Mouse (Mus musculus) limb, embryonic 10.5 days (tissue): ENCODE data around the gene Gm4181. TPM values are rescaled to one million over a fixed set of nuclear protein-coding genes. Genes with fewer than 3 reads are reported as not detected.
"Not testable (repeated sequence)": the region's sequence is repeated elsewhere in the genome, so short reads cannot be mapped to it uniquely, and the experiment has no call there.

ENCODE experiments used
- DNase-seq: peaks from one replicate; pipeline ENCODE4 v3.0.0-alpha.2; 2017; ENCODE audit warnings: low spot score
- H3K27ac ChIP-seq: fragments of 300-500 bp; sonication (generic); 2 replicates; pipeline ENCODE4 v1.5.1; 2016; ENCODE audit warnings: mild to moderate bottlenecking
- H3K27me3 ChIP-seq: fragments of 300-500 bp; sonication (generic); 2 replicates; pipeline ENCODE4 v1.6.1; 2016; ENCODE audit warnings: low read depth, mild to moderate bottlenecking; ENCODE audit not compliant: poor library complexity, severe bottlenecking
- H3K36me3 ChIP-seq: fragments of 300-500 bp; sonication (generic); 2 replicates; pipeline ENCODE4 v1.6.1; 2016; ENCODE audit warnings: mild to moderate bottlenecking, moderate library complexity
- H3K4me1 ChIP-seq: fragments of 300-500 bp; sonication (generic); 2 replicates; pipeline ENCODE4 v1.6.1; 2016
- H3K4me3 ChIP-seq: fragments of 300-500 bp; sonication (generic); 2 replicates; pipeline ENCODE4 v1.5.1; 2016; ENCODE audit warnings: mild to moderate bottlenecking, moderate library complexity
- H3K9me3 ChIP-seq: fragments of 300-500 bp; sonication (generic); replicated peaks from 2 replicates; pipeline ENCODE4 v1.6.1; 2016; ENCODE audit warnings: mild to moderate bottlenecking
- WGBS: fragments of 180-500 bp; shearing (Covaris S2); methylation state at CpG from one replicate; pipeline ENCODE4 v1.1.7; 2016; 5-methylcytosine and 5-hydroxymethylcytosine counted together
- polyA plus RNA-seq: library from polyadenylated mRNA; unstranded; fragments of >200 nt; fragmentation: Nextera tagmentation; extraction: Ambion mirVana; gene quantifications from 2 replicates; pipeline ENCODE4 v1.2.1, GENCODE M21; 2016

Gm4181 gene
- polyA plus RNA-seq = not detected in 2 replicates

GRCm38 (mm10) chr14:51635566-51635965 lies at the start of gene Gm4181:
Gene Gm4181, minus strand, starts transcription at chr14:51635666.
- not testable (repeated sequence) for H3K27ac ChIP-seq, H3K4me3 ChIP-seq, H3K36me3 ChIP-seq, DNase-seq, H3K27me3 ChIP-seq, H3K9me3 ChIP-seq, H3K4me1 ChIP-seq
- 100% methylated on average over 1 of the region's 1 CpGs for WGBS

- no peak overlapping the region for H3K4me3 ChIP-seq
- H3K4me1 ChIP-seq = no peaks in the 10 kb centered on the region
- no peaks in the 10 kb centered on the region for H3K27me3 ChIP-seq
- WGBS = 91% methylated on average over 5 of the region's 5 CpGs
- H3K27ac ChIP-seq = no peak overlapping the region
- no peak for DNase-seq
- no peaks in the 10 kb centered on the region for H3K9me3 ChIP-seq
- H3K36me3 ChIP-seq = no peaks in the 10 kb centered on the region
Measured at GRCm38 (mm10) chr14:51677269-51677668, 41.8 kb upstream of the Gm4181 start.

DNA sequence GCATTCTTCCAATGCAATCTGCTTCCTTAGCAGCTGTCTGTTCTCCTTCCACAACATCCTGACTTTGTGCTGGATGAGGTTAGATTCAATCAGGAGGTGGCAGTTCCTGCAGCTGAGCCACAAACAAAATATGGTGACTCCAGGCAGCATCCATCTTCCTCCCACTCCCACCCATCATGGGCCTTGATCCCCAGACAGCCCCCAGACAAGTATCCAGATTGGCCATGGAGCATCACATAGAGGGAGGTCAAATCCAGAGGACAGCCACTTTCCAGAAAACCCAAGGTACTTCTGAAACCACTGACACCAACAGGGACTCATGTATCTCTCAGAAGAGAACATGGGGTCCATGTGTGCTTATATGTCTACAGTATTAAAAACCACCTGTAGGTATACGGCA lies 3.0 kb downstream of the Gm4181 start:
- not testable (repeated sequence) for H3K27me3 ChIP-seq, H3K36me3 ChIP-seq, H3K9me3 ChIP-seq, H3K4me1 ChIP-seq, H3K27ac ChIP-seq, DNase-seq, H3K4me3 ChIP-seq
- 81% methylated on average over 1 of the region's 1 CpGs for WGBS

DNA sequence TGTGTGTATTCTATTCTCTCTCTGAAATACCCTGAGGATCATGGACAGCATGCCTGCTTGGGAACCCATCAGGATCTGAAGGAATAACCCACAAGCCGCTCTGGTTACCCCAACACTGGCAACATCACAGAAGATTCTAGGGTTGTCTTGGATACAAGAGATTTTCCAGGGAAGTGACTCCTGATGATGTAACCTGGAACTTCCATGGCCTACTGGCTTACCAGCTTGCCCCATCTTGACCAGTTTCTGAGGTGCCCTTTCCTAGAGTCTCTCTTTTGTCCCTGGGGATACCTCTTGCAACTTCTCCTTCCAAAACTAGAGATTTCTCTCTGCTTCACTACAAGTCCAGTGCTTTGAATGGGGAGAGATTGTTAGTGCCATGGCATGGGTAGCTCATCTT lies 24.3 kb downstream of the Gm4181 start, which contains the start of gene Gm17078:
Gene Gm17078, minus strand, starts transcription at position 101 of the 400 bp plus-strand sequence.
- no peak within 1 kb of the TSS for H3K27ac ChIP-seq
- no peaks in the 10 kb centered on the region for H3K36me3 ChIP-seq
- H3K9me3 ChIP-seq = no peaks in the 10 kb centered on the region
- WGBS = 92% methylated on average over 1 of the region's 1 CpGs
- H3K4me1 ChIP-seq = no peaks in the 10 kb centered on the region
- no peak for DNase-seq
- H3K4me3 ChIP-seq = no peak within 1 kb of the TSS
- no peaks in the 10 kb centered on the region for H3K27me3 ChIP-seq

DNA sequence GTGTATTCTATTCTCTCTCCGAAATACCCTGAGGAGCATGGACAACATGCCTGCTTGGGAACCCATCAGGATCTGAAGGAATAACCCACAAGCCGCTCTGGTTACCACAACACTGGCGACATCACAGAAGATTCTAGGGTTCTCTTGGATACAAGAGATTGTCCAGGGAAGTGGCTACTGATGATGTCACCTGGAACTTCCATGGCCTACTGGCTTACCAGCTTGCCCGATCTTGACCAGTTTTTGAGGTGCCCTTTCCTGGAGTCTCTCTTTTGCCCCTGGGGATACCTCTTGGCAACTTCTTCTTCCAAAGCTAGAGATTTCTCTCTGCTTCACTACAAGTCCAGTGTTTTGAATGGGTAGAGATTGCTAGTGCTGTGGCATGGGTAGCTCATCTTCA lies 43.4 kb downstream of the Gm4181 start, which contains the start of gene Gm17174:
Gene Gm17174, minus strand, starts transcription at position 101 of the 400 bp plus-strand sequence.
- not testable (repeated sequence) for DNase-seq, H3K4me3 ChIP-seq, H3K36me3 ChIP-seq, H3K27ac ChIP-seq, H3K27me3 ChIP-seq, H3K9me3 ChIP-seq, H3K4me1 ChIP-seq
- WGBS = 92% methylated on average over 4 of the region's 4 CpGs

Other genes starting within 250 kb of the Gm4181 start
- gene Vmn2r88, start 224.8 kb downstream of the Gm4181 start, polyA plus RNA-seq = not detected in 2 replicates
- not detected in 2 replicates for gene Vmn2r89, start 183.8 kb downstream of the Gm4181 start, polyA plus RNA-seq
- 0.09 TPM in 1 of 2 replicates, not detected in the other for gene Gm5622, start 82.9 kb downstream of the Gm4181 start, polyA plus RNA-seq
- not detected in 2 replicates for gene Gm17175, start 61.6 kb downstream of the Gm4181 start, polyA plus RNA-seq
- gene Gm17174, start 43.5 kb downstream of the Gm4181 start, polyA plus RNA-seq = not detected in 2 replicates
- gene Gm17078, start 24.4 kb downstream of the Gm4181 start, polyA plus RNA-seq = not detected in 2 replicates
- gene Gm17079, start 59.8 kb upstream of the Gm4181 start, polyA plus RNA-seq = not detected in 2 replicates
- gene Gm5800, start 81.5 kb upstream of the Gm4181 start, polyA plus RNA-seq = not detected in 2 replicates
- not detected in 2 replicates for gene Ang4, start 137.9 kb upstream of the Gm4181 start, polyA plus RNA-seq
- not detected in 2 replicates for gene AY358078, start 164.4 kb upstream of the Gm4181 start, polyA plus RNA-seq
- gene Ear6, start 218.0 kb upstream of the Gm4181 start, polyA plus RNA-seq = not detected in 2 replicates
- gene Mettl17, start 249.2 kb upstream of the Gm4181 start, polyA plus RNA-seq = 48.6 and 54.1 TPM in 2 replicates